ENCODE assay signal across 13 mouse cellular contexts in genomic region chr16:8771086-8771485, GRCm38 (mm10). TPM values are rescaled to one million over a fixed set of nuclear protein-coding genes. Genes with fewer than 3 reads are reported as not detected.
DNase-seq lines count a peak whose midpoint lies in the region; ATAC-seq and TF ChIP-seq lines count a peak whose summit lies in the region.
"Had no signal": no experiment of that assay in that cellular context is flagged by ENCODE, and none has a peak within 500 bp of the region (broad histone marks: within the 10 kb centered on the region; RNA-seq: fewer than 3 reads in every experiment).

No protein-coding gene starts in this region.

- DNase-seq in lung, postnatal 10 days = peak; percentile 13
- DNase-seq in lung, postnatal 4 days = no peak
- DNase-seq in R1 (ENCODE audit: low read depth, low spot score) = peak; percentile 78
- DNase-seq in gastrocnemius, adult 8-10 months (ENCODE audit: low spot score in 2 of 2) = no peak
- DNase-seq: heart, postnatal 36 days; kidney, postnatal 14 days; left cerebral cortex, postnatal 4 days; right cerebral cortex, postnatal 4 days had no signal

- ATAC-seq in intestine, postnatal 0 days = no peak
- no peak for ATAC-seq in intestine, embryonic 15.5 days
- ATAC-seq: CD4-positive, CD25-positive, alpha-beta regulatory T cell, adult 4 months had no signal

- no peaks in the 10 kb centered on the region for H3K9me3 ChIP-seq in intestine, postnatal 0 days (ENCODE audit: control insufficient read depth)
- H3K9me3 ChIP-seq in intestine, embryonic 15.5 days = no peaks in the 10 kb centered on the region
- no peaks in the 10 kb centered on the region for H3K9me3 ChIP-seq in E14TG2a.4 (ENCODE audit: low read length)

- 49% methylated on average over 4 of the region's 4 CpGs for WGBS in intestine, postnatal 0 days
- WGBS in intestine, embryonic 15.5 days = 47% methylated on average over 4 of the region's 4 CpGs

- no peak overlapping the region for H3K9ac ChIP-seq in intestine, postnatal 0 days (ENCODE audit: low read depth, low read length)
- no peak overlapping the region for H3K9ac ChIP-seq in intestine, embryonic 15.5 days

- no peaks in the 10 kb centered on the region for H3K27me3 ChIP-seq in intestine, postnatal 0 days (replicated peaks; ENCODE audit: control insufficient read depth, insufficient read depth, low read length)
- no peaks in the 10 kb centered on the region for H3K27me3 ChIP-seq in intestine, embryonic 15.5 days (replicated peaks)
- H3K27me3 ChIP-seq in E14TG2a.4 (ENCODE audit: insufficient read depth, low read length) = no peaks in the 10 kb centered on the region

- no peak overlapping the region for H3K27ac ChIP-seq in intestine, postnatal 0 days (ENCODE audit: low read depth, low read length)
- no peak overlapping the region for H3K27ac ChIP-seq in intestine, embryonic 15.5 days

- no peaks in the 10 kb centered on the region for H3K36me3 ChIP-seq in intestine, postnatal 0 days (ENCODE audit: control insufficient read depth, insufficient read depth)
- H3K36me3 ChIP-seq in intestine, embryonic 15.5 days = no peaks in the 10 kb centered on the region
- peaks cover 51% of the 10 kb centered on the region for H3K36me3 ChIP-seq in E14TG2a.4 (ENCODE audit: insufficient read depth, low read length)

- no peaks in the 10 kb centered on the region for H3K4me1 ChIP-seq in intestine, postnatal 0 days (replicated peaks; ENCODE audit: control insufficient read depth, insufficient read depth, low read length)
- H3K4me1 ChIP-seq in intestine, embryonic 15.5 days (replicated peaks) = no peaks in the 10 kb centered on the region
- peaks cover 92% of the 10 kb centered on the region for H3K4me1 ChIP-seq in E14TG2a.4 (replicated peaks; ENCODE audit: low read depth, low read length)

- no peak overlapping the region for H3K4me2 ChIP-seq in intestine, postnatal 0 days (replicated peaks; ENCODE audit: low read depth)
- H3K4me2 ChIP-seq in intestine, embryonic 15.5 days (replicated peaks) = no peak overlapping the region
- H3K4me2 ChIP-seq: midbrain, embryonic 11.5 days had no signal

- H3K4me3 ChIP-seq in intestine, postnatal 0 days (ENCODE audit: low read depth, low read length) = no peak overlapping the region
- no peak overlapping the region for H3K4me3 ChIP-seq in intestine, embryonic 15.5 days (replicated peaks)
- peak overlapping the region; percentile 79 for H3K4me3 ChIP-seq in E14TG2a.4 (replicated peaks; ENCODE audit: low read length)

- TF ChIP-seq CTCF in intestine, postnatal 0 days (IDR thresholded peaks at IDR 0.05; ENCODE audit: low read depth) = peak; percentile 22; the same call in 1 of the 2 replicates
- TF ChIP-seq CTCF in E14TG2a.4 (conservative IDR thresholded peaks at IDR 0.05; ENCODE audit: low read length) = peak; percentile 18; the same call in 1 of the 2 replicates

RNA-seq across cellular contexts. Expression of gene Usp7, which starts 21.0 kb away (rescaled TPM):
- polyA plus RNA-seq in intestine, postnatal 0 days (2015; fragmentation: Nextera tagmentation; extraction: Ambion mirVana) = 16.3 and 19.7 TPM in 2 replicates
- 22.6 and 25.5 TPM in 2 replicates for polyA plus RNA-seq in intestine, embryonic 15.5 days (2015; fragmentation: Nextera tagmentation; extraction: Ambion mirVana)
- 10 to 100 TPM; 51.1 to 62.5 (median 60.0) TPM for total RNA-seq in gastrocnemius, adult 8-10 months (2022)

RNA-seq across cellular contexts. Expression of gene 1810013L24Rik, which starts 58.8 kb away (rescaled TPM):
- polyA plus RNA-seq in intestine, postnatal 0 days (2015; fragmentation: Nextera tagmentation; extraction: Ambion mirVana) = 14.3 and 15.1 TPM in 2 replicates
- 15.8 and 17.7 TPM in 2 replicates for polyA plus RNA-seq in intestine, embryonic 15.5 days (2015; fragmentation: Nextera tagmentation; extraction: Ambion mirVana)
- total RNA-seq in gastrocnemius, adult 8-10 months (2022) = 100 to 1,000 TPM in 2 of 4 experiments, 10 to 100 TPM in 2; 97.6 to 111 (median 103) TPM

Comparison
In these comparisons a context has a peak if more than half of its experiments do, and no peak if none do; other contexts are left out.
1. DNase-seq: peak in lung, postnatal 10 days (single experiment) and R1 (single experiment); none in lung, postnatal 4 days (0 of 2) and gastrocnemius, adult 8-10 months (0 of 2).